Mouse (Mus musculus) myocyte (in vitro differentiated cells): ENCODE results near the gene Sv2c.

ENCODE experiments used
- POLR2A ChIP-seq: IDR thresholded peaks from one replicate; pipeline ENCODE4 v1.6.1; 2011; ENCODE audit warnings: low read depth, mild to moderate bottlenecking, control low read depth, moderate library complexity; ENCODE audit not compliant: insufficient read length
- USF1 ChIP-seq: IDR thresholded peaks from one replicate; pipeline ENCODE4 v1.6.1; 2011; ENCODE audit warnings: low read depth, mild to moderate bottlenecking, control low read depth, moderate library complexity

DNA sequence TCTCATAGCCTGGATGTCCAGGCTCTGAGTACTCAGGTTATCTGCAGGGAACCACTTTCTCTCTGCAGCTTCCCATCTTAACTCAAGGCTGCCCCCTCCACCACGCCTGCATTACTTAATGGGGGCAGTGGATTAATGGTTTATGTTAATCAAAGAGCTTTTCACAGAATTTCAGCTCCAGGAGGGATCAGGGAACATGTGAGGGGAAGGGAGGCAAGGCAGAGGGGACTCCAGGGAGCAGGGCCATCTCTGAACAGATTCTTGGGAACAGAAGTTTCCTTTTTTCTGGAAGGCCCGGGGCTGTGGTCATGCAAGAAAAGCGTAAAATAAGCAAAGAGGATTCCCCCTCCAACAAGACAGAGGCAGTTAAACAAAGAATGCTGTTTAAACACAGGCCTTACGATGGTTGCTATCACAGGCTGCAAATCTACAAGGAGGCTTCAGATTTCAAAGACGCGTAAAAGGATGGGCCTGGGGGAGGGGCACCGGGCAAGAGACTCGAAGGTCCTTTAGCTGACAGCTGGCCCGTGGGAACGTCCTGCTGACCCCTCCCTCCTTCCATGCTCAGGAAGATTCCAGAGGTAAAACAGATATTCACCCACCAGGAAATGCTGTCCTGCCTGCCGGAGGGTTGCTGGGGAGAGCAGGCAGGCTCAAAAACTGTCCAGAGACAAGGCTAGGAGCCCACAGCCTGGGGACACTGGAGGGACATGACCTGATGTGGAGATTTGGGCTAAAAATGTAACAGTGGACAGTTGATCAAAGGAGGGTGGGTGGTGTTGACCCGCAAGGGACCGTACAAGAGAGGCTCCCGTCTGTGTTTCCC is 172.5 kb downstream of the Sv2c start:
- TF ChIP-seq POLR2A = no peak
- TF ChIP-seq USF1 = no peak
